Mouse (Mus musculus) adrenal gland, postnatal 4 days (tissue): ENCODE results near the gene 4930438A08Rik. TPM values are rescaled to one million over a fixed set of nuclear protein-coding genes. Genes with fewer than 3 reads are reported as not detected.
"Not testable (repeated sequence)": the region's sequence is repeated elsewhere in the genome, so short reads cannot be mapped to it uniquely, and the experiment has no call there.

Experiments
- DNase-seq, 2 experiments: peaks; one replicate each; pipeline ENCODE4 v3.0.0; 2021 to 2022; ENCODE audit warnings: low spot score in 2 of 2, mixed read lengths in 2 of 2
- long read RNA-seq, 2 experiments: library from polyadenylated mRNA; stranded (forward); transcript quantifications; one replicate each; pipeline ENCODE4 v2.0.0; 2021
- total RNA-seq, 2 experiments: library from RNA; stranded (reverse); gene quantifications; 2 replicates each; pipeline ENCODE4 v1.2.3; 2021

The 4930438A08Rik gene
- under 1 TPM; 0.28 to 0.85 TPM for total RNA-seq
- long read RNA-seq, experiment 1, partial matches to known transcripts: 0 of 1 reads
- long read RNA-seq, experiment 1, other reads (novel, unspliced or antisense): 0 of 1 reads
- long read RNA-seq, experiment 2: 0 reads

DNA sequence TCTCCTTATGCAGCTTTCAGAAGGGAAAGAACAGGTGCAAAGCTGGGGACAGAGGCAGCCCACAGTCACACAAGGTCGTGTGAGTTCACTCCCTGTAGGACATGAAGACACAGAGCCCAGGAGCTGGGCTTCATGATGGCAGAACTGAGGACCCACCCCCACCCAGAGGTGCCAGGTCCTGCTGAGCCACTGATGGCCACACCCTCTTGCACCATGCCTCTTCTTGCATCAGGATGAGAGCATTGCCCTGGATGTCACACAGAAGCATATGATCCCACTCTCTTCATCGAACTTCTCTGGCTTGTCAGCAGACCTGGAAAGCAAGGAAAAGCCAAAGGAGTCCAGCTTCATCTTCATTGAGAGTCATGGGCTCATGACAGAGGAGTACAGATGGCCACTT, at the start of gene 4930438A08Rik:
4930438A08Rik (plus strand) TSS at position 228 of the 400 bp plus-strand sequence.
- DNase-seq: no peak

DNA sequence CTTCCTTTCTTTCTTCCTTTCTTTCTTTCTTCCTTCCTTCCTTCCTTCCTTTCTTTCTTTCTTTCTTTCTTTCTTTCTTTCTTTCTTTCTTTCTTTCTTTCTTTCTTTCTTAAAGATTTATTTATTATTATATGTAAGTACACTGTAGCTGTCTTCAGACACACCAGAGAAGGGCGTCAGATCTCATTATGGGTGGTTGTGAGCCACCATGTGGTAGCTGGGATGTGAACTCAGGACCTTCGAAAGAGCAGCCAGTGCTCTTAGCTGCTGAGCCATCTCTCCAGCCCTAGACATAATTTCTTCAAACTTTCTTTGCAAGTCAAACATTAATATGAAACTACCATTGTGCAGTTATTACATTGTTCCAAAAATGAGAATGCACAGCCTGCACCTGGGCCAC, 49.7 kb upstream of the 4930438A08Rik start:
- not testable (repeated sequence) for DNase-seq

DNA sequence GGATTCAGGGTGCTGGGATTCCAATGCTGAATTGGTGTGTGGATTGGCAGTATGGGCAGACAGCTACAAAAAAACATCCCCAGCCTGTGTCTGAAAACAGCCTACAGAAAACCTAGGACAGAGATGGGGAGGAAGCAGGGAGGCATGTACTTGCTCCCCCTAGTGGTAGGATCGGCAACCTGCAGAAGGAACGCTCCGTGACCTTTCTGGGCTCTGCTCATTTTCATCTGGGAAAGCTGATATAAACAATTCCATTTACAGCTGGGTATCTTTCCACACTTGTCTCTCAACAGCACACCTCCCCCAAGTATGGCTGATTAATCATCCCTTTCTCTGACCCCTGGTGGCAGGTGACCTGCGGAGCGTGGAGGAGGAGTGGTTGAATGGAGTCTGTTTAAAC, 48.9 kb upstream of the 4930438A08Rik start:
- peak; percentile 37 to 53 for DNase-seq

DNA sequence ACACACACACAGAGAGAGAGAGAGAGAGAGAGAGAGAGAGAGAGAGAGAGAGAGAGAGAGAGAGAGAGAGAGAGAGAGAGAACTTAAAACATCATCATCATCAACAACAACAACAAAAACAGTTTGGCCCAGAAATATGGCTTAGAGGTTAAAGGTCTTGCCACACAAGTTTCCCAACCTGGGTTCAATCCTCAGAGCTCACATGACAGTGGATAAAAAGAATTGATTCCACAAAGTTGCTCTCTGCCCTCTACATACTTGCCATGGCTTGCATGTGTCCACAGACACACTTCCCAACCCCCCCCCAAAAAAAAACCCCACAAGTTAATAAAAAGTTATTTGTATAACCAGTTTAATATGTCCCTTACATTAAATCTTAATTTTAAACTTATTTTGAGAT, 48.2 kb upstream of the 4930438A08Rik start:
- no peak for DNase-seq

DNA sequence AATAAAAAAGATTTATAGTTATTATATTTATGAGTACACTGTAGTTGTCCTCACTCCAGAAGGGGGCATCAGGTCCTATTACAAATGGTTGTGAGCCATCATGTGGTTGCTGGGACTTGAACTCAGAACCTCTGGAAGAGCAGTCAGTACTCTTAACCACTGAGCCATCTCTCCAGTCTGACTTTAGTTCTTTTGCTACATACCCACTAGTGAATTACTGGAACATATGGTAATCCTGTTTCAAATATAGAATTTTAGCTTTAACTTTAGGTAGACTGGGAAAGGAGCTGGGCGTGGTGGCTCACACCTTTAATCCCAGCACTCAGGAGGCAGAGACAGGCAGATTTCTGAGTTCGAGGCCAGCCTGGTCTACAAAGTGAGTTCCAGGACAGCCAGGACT, 46.6 kb upstream of the 4930438A08Rik start:
- not testable (repeated sequence) for DNase-seq

DNA sequence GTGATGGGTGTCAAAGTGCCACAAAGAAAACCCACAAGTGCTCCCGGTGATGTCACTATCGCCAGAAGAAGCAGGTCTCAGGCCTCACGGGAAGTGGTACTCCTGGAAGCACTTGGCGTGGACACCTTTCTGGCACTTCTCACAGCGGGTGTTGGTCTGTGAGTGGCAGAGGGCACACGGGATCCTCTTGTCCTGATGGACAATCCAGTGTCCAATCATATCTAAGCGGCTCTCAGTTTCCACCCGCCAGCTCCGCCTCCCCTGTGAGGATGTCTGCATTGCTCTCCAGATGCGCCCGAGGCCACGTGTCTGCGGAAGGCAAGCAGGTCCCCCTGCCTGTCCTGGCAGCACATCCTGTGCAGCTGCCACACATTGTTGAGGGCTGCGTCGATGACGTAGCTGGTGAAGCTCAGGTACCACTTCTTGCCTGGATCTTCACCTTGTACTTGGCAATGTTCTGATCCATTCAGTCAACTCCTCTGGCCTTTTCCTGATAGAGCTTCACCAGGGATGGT, 44.1 kb upstream of the 4930438A08Rik start:
- no peak for DNase-seq

DNA sequence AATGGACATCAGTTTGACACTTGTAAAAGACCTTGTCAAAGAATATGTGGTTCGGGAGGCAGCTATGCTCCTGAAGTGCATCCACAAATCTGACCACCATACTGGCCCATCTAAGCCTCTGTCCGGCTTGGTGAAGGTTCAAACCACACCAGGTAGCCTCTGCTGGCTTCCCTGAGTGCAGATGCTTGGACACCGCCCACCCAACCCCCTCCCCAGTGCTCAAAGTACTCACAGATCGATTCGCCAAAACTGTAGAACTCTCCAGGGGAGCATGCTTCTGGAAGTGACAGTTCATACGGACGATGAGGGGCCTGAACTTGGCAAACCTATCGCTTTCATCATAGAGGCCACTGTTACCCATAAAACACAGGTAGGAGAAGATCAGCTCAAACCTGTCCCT, 43.4 kb upstream of the 4930438A08Rik start:
- no peak for DNase-seq

DNA sequence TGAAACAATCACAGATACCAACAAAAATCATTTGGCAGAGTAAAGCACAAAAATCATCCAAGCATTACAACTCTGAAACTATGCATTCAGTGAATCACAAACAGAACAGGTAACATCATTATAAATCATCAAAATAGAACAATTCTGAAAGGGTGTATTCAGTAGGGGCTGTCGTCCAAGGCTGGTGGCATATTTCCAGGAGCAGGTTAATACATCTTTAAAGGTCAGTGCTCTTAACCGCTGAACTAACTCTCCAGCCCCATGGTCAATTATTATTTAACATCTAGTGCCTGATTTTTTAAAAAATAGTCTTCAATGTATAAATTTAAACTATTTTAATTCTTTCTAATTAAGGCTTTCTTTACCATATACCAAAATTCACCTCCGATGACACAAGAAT, 40.0 kb upstream of the 4930438A08Rik start:
- DNase-seq: not testable (repeated sequence)

DNA sequence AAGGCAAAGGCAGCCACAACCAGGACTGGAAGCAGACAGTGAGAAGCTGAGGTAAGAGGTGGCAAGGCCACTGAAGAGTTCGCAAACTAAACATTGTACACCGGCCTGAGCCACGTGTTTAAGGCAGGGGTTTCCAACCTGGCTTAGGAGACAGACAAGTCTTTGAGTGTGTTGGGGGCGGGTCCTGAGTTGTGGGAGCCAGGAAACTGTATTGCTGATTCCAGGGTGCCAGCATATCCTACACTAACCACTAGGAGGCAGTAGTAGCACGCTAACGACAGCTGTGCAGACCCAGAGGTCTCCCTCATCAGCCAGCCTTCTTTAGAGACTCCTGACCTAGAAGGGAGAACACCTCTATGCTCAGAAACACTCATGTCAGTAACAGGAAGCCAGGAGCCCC, 39.4 kb upstream of the 4930438A08Rik start:
- DNase-seq: no peak

DNA sequence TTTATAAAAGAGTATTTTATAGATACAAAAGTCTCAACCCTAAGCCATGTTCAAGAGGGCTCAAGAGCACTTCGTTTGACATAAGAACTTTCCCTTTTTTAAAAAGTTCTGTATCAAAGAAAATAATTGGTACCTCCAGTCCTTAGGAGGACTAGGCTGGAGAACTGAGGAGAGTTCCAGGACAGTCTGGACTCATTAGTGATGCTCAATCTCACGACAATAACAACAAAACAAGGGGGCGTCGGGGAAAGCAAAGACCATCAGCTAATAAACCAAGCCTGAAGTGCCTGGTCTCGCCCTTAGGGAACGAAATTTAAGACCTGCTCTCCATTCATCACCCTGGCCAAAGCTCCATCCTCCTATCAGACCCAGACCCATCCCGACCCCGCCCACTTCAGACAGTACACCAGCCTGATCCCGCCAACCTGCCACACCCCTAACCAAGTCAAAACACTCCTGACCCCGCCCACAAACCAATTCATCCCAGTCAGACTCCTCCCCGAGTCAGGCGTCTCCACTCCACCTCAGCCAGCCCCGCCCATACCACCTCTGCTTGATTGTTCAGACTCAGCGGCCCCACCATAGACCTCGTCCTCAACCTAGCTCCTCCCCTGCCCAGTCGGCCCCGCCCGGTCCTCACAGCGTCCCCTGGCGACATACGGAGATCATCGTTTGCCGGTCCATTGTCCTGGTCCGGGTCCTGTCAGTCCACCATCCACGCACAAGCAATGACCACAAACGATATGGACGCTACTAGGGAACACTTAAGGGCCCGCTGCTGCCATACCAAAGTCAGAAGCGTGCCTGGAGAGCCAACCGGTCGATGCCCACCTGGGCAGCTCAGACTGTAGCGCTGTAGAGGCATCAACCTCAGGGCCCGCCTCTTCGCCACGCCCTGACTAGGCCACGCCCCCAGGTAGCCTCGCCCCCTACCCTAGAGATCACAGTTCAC, 35.5 kb upstream of the 4930438A08Rik start:
- DNase-seq: peak in 1 of 2 experiments; percentile 25

DNA sequence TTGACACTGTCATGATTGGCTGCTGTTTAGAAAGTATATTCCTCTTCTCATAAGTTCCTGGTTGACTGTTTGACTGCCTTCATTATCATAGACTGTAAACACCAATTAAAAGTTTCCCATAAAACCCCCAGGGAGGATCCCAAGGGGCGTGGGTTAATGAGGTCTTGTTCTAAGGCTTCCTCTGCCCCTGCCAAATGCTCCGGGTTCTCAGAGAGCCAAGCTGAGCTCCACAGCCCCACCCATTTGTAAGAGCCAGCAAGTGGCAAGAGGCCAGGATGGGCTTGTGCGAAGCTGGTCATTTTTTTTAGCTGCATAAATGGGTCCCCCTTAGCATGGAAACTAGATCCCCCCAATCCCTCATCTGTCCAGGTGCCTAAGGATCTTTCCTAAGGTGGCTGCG, 27.3 kb upstream of the 4930438A08Rik start:
- DNase-seq: no peak

DNA sequence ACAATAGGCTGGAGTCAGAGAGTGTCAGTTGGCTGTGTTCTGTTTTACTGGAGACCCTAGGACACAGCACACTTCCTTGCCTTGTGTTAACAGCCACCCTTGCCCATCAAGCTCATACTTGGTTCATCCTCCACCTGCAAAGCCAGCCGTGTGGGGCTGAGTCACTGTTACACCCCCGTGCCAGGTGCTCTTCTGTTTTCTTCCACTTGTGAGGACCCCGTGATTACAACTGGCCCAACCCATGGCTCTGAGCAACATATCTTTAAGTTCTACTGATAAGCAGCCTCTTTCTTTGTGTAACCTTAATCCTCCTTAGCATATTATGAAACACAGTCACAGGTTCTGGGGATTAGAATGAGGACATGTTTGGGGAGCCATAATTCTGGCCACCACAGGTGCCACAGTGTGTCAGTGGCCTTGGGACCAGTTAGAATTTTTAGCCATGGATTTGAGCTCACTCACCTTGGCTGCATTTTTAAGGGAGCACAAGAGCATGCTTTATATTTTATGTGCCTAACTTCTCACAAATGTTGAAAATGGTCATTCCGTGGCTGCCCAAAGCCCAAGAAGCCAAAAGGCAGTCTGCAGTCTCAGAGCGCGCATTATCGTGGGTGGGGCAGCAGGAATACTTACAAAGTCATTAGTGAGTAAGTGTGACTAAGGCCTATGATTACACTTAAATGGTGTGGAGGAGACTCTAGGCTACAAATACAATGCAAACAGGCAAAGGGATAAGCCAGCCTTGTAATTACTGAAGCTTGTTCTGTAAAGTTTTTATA, 25.2 kb upstream of the 4930438A08Rik start:
- DNase-seq: no peak

DNA sequence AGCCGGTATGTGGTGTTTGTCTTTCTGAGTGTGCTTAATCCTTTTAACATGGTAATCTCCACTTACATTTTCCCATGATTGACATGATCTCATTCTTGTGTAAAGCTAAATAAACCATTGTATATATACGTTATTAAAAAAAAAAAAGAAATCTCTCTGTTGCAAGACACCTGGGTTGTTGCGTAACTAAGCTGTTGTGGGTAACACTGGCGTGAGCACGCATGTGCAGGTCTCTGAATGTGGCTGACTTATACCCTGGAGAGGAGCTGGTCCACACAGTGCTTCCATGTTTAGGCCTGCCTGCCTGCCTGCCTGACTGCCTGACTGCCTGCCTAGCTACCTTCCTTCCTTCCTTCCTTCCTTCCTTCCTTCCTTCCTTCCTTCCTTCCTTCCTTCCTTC, 24.0 kb upstream of the 4930438A08Rik start:
- DNase-seq: no peak

DNA sequence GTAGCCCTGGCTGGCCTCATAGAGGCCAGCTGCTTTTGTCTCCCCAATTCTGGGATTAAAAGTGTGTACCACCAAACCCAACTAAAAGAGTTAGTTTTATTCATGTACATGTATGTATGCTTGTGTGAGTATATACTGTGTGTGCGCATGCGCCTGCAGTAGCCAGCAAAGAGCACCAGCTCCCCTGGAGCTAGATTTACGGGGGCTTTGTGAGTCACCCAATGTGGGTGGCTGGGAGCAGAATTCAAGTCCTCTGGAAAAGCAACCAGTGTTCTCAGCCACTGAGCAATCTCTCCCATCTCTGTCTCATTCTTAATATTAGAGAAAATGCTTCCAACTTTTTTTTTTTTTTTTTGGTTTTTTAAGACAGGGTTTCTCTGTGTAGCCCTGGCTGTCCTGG, 20.2 kb upstream of the 4930438A08Rik start:
- no peak for DNase-seq

DNA sequence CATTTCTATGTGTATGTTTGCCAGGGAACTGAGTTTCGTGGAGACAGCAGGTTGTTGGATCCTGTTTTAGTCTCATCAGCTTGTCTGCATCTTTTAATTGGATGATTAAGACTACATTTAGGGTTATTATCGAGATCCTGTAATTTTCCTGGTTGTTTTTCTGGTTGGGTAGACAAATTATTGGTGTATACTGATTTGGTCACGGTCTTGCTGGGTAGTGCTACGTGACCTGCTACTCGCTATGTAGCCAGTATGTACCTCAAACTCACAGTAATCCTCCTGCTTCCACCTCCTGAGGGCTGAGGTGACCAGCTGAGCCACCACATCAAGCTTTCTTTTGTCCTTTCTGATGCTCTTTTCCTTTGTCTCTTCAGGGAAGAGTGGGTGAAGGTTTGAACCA, 16.8 kb upstream of the 4930438A08Rik start:
- DNase-seq: no peak

DNA sequence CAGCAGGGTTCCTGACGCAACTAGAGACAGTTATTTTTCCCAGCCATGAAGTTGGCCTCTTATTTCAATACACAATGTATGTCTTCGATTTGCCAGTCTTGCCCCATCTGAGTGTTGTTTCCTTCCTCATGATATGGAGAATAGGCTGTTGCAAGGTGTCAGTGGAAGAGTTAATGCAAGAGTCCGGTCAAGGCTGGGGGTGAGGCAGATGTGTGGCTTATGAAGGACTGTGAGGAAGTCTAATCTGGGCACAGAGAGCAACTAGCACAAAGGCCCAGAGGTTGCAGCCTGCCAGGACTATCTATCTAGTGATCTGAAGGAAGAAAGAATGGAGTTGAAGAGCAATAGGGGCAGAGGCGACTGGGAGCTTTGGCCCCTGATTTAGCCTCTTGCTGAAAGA, 14.4 kb upstream of the 4930438A08Rik start:
- DNase-seq: no peak

DNA sequence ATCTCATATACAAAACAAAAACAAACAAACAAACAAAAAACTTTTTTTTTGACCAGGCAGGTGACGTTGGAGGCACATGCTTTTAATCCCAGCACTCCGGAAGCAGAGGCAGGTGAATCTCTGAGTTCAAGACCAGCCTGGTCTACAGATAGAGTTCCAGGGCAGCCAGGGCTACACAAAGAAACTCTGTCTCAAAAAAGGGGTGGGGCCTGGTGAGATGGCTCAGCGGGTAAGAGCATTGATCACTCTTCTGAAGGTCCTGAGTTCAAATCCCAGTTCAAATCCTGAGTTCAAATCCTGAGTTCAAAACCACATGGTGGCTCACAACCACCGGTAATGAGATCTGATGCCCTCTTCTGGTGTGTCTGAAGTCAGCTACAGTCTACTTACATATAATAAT, 12.8 kb upstream of the 4930438A08Rik start:
- DNase-seq: no peak

DNA sequence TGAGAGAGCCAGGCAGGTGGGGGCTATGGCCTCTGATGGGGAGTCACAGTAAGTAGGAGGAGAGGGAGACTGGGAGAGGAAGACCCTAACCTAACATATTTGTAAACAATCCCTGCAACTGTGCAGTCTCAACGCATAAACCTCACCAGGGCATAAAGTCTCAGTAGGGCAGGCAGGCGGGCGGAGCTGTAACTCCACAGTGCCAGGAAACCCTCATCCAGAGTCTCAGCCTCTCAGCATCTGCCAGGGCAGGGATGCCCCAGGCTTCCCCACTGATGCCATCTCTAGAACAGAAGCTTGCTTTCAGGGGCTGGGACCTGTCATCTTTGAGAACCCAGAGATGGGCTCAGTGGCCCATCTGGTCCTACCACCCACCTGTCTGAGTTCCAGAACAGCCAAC, 12.3 kb upstream of the 4930438A08Rik start:
- DNase-seq: no peak

DNA sequence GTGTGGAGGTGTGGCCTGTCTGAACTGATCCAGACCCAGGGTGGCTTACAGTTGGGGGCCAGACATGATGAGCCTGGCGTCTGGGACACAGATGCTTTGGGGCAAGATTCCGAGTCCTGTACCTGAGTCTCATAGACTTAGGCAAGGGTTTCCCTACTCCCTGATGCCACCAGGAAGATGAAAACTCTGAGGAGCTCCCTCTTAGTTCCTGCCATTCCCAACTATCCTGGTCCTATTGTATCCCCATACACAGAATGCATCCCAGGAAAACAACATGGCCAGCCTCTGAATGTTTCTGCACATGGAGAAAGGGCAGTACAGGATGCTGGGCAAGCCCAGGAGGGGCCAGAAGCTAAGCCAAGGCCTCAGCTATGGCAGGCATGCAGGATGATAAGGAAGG, 11.1 kb upstream of the 4930438A08Rik start:
- no peak for DNase-seq

DNA sequence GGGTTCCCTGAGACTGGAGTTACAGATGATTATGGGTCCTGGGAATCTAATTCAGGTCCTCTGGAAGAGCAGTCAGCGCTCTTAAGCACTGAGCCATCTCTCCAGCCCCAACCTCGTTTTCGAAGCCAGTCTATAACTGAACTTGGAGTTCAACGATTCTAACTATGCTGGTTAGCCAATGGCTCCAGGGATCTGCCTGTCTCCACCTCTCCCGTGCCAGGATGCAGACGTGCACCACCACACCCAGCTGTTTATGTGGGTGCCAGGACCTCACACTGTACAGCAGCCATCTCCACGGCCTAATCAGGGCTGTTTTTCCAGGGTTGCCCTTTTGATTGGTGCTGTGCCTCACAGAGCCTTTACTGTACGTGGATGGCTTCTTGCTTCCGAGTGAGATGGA, 10.1 kb upstream of the 4930438A08Rik start:
- DNase-seq: no peak

DNA sequence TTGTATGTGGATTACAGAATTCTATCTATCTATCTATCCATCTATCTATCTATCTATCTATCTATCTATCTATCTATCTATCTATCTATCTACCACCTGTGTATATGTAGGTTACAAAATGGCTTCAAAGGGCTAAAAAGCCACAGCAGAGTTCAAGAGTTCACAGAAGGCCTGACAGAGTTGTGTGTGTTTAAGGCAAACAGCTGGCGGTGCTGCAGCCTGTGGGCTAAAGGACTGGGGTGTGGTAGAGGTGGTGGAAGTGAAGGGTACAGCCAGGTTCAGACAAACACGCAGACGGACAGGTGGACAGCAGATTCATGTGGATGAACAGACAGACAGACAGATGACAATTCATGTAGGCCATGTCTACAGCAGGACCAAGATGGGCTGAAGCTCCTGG, 6.3 kb upstream of the 4930438A08Rik start:
- DNase-seq: no peak

DNA sequence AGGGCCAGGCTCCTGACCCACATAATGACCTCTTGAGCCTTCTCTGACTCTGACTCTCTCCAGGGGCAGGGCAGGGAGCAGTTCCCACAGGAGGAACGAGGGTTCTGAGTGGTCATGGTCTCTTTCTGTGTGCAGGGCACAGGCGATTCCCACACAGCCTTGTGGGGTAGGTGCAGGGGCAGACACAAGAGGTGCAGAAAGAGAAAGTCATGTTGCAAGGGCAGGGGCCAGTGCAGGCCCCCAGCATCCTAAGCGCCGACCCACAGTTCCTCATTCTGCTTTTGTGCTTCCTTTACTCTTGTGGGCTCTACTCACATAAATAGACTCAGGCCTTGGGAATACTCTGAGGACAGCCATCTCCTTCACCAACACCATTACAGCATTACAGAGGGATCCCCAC, 1.2 kb downstream of the 4930438A08Rik start:
- no peak for DNase-seq
